Mouse (Mus musculus) liver, adult 2 months (tissue): Measurements from ENCODE around the gene Gm16485. TPM values are rescaled to one million over a fixed set of nuclear protein-coding genes. Genes with fewer than 3 reads are reported as not detected.

ENCODE experiments used
- DNase-seq: peaks from one replicate; pipeline ENCODE4 v3.0.0-alpha.2; 2011; ENCODE audit warnings: low read depth, low spot score; ENCODE audit errors: extremely low read depth
- H3K27ac ChIP-seq: fragments of 200-500 bp; replicated peaks from 2 replicates; pipeline ENCODE4 v1.5.1; 2012; ENCODE audit warnings: low read depth, mild to moderate bottlenecking, control low read depth, inconsistent platforms, low read length; ENCODE audit not compliant: insufficient read depth
- H3K27me3 ChIP-seq: fragments of 200-500 bp; 2 replicates; pipeline ENCODE4 v1.6.1; 2012; ENCODE audit warnings: mild to moderate bottlenecking, moderate library complexity, low read length, inconsistent platforms; ENCODE audit not compliant: control insufficient read depth, insufficient read depth
- H3K36me3 ChIP-seq: fragments of 200-500 bp; 2 replicates; pipeline ENCODE4 v1.6.1; 2012; ENCODE audit warnings: low read length, inconsistent platforms; ENCODE audit not compliant: control insufficient read depth, insufficient read depth
- H3K4me1 ChIP-seq: fragments of 200-500 bp; 2 replicates; pipeline ENCODE4 v1.6.1; 2011; ENCODE audit warnings: low read length; ENCODE audit not compliant: control insufficient read depth, insufficient read depth
- H3K4me3 ChIP-seq: fragments of 200-500 bp; 2 replicates; pipeline ENCODE4 v1.5.1; 2011; ENCODE audit warnings: low read depth, mild to moderate bottlenecking, control low read depth, low read length, moderate library complexity; ENCODE audit not compliant: insufficient read depth
- H3K79me2 ChIP-seq: fragments of 200-500 bp; 2 replicates; pipeline ENCODE4 v1.6.1; 2012; ENCODE audit warnings: inconsistent platforms, mild to moderate bottlenecking, low read length, moderate library complexity; ENCODE audit not compliant: control insufficient read depth, insufficient read depth
- H3K9ac ChIP-seq: fragments of 200-500 bp; 2 replicates; pipeline ENCODE4 v1.6.1; 2012; ENCODE audit warnings: low read depth, mild to moderate bottlenecking, control low read depth, inconsistent platforms, low read length
- CTCF ChIP-seq: fragments of 200-500 bp; IDR thresholded peaks from 2 replicates; pipeline ENCODE4 v1.5.1; 2011; ENCODE audit warnings: low read depth, low read length, control low read depth
- POLR2A ChIP-seq: fragments of 200-500 bp; IDR thresholded peaks from 2 replicates; pipeline ENCODE4 v1.6.1; 2011; ENCODE audit warnings: low read length, control low read depth; ENCODE audit not compliant: insufficient read depth; ENCODE audit errors: extremely low read depth
- WGBS: fragments of 180-500 bp; shearing (Covaris S2); methylation state at CpG from one replicate; pipeline ENCODE4 v1.1.7; 2018; 5-methylcytosine and 5-hydroxymethylcytosine counted together
- polyA plus RNA-seq: library from polyadenylated mRNA; depleted of rRNA; stranded (reverse); fragments of >200 nt; gene quantifications from 2 replicates; pipeline ENCODE4 v1.2.3, GENCODE M21; 2012; rRNA removed
- total RNA-seq: library from RNA; depleted of rRNA; stranded (reverse); fragments of >200 nt; gene quantifications from 2 replicates; pipeline ENCODE4 v1.2.3, GENCODE M21; 2014; rRNA removed

Gm16485 gene
- total and polyA plus RNA-seq, 2 experiments, result not detected

DNA sequence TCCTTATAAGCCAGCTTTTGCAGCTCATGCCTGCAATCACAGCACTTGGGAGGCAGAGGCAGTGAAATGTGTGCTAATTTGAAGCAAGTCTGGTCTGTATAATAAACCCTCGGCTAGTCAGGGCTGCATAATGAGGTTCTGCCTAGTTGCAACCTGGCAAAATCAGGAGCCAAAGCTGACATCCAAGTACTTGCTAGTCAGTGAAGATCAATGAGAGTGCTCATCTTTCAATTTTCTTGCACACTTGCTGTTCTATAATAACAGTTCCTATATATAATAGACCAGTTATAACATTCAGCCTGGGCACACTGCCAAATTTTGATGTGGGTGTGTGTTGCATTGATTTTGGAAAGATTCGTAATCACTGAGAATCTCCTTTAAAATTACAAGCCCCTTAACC is 6.2 kb downstream of the Gm16485 start:
- H3K4me1 ChIP-seq, result no peaks in the 10 kb centered on the region
- no peaks in the 10 kb centered on the region for H3K36me3 ChIP-seq
- no peaks in the 10 kb centered on the region for H3K27me3 ChIP-seq
- no peaks in the 10 kb centered on the region for H3K79me2 ChIP-seq
- no peak overlapping the region for H3K9ac ChIP-seq
- no peak overlapping the region for H3K27ac ChIP-seq
- H3K4me3 ChIP-seq, result no peak overlapping the region
- WGBS, result 58% methylated on average over 2 of the region's 2 CpGs
- DNase-seq, result no peak
- TF ChIP-seq CTCF (no peak), POLR2A (no peak)

DNA sequence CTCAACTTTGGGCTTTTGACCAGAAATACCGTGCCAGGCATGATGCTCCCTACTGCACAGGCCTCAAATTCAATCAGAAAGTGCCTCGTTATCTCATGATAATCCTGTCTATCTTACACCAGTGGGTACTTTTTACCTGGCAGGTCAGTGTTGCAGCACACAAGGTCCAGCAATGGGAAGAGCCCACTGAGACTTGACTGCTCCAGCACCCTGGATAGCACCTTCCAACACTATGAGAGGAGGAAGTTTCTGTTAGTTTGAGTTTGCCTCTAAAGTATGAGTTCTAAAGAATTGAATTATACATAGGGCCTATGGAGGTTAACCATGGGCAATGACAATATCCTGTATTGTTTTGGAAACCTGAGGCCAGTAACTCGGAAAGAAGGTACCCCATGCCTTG is 10.7 kb downstream of the Gm16485 start:
- no peak for DNase-seq
- no peak overlapping the region for H3K9ac ChIP-seq
- 78% methylated on average over 3 of the region's 3 CpGs for WGBS
- no peaks in the 10 kb centered on the region for H3K79me2 ChIP-seq
- no peaks in the 10 kb centered on the region for H3K4me1 ChIP-seq
- H3K36me3 ChIP-seq, result no peaks in the 10 kb centered on the region
- H3K27ac ChIP-seq, result no peak overlapping the region
- TF ChIP-seq POLR2A, result no peak
- TF ChIP-seq CTCF, result no peak
- H3K4me3 ChIP-seq, result no peak overlapping the region
- H3K27me3 ChIP-seq, result no peaks in the 10 kb centered on the region

DNA sequence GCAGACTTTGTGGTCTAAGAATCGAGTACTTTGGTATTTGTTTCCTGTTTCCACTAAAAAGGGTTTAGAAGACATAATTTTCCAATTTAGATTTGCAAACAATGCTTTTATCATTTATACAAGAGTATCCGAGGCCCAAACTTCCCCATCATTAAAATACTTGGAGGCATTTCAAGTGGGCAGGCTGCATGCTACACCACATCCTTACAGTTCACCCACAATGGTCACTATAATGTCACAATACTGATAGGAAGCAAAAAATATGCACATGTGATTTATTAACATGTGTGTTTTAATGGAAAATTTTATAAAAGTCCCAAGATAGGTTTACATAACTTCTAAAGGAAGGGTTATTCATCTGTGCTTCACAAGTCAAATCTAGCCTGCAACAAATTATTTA is 24.9 kb downstream of the Gm16485 start:
- TF ChIP-seq POLR2A (no peak), CTCF (no peak)
- Histone ChIP-seq H3K9ac (no peak overlapping the region), H3K4me3 (no peak overlapping the region), H3K36me3 (peaks cover 67% of the 10 kb centered on the region), H3K4me1 (no peaks in the 10 kb centered on the region), H3K79me2 (no peaks in the 10 kb centered on the region), H3K27ac (no peak overlapping the region), H3K27me3 (no peaks in the 10 kb centered on the region)
- 73% methylated on average over 2 of the region's 2 CpGs for WGBS
- DNase-seq, result no peak

DNA sequence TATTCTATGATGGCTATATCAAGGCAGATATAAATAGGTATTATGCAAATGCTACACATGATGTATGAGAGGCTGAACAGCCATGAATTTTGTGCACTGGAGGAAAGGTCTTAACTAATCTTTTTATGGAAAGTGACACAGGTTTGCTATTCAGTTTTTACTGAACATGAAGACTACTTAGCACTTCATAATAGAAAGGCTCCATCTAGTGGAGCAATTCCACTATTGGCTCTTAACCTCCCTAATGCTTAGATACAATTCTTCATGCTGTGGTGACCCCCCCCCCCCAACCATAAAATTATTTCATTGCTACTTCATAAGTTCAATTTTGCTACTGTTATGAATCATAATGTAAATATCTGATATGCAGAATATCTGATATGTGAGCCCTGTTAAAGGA is 29.6 kb downstream of the Gm16485 start:
- peaks cover 65% of the 10 kb centered on the region for H3K36me3 ChIP-seq
- no peak overlapping the region for H3K27ac ChIP-seq
- TF ChIP-seq CTCF (no peak), POLR2A (no peak)
- H3K79me2 ChIP-seq, result no peaks in the 10 kb centered on the region
- H3K9ac ChIP-seq, result no peak overlapping the region
- peak; percentile 15 for DNase-seq
- no peak overlapping the region for H3K4me3 ChIP-seq
- H3K4me1 ChIP-seq, result no peaks in the 10 kb centered on the region
- no peaks in the 10 kb centered on the region for H3K27me3 ChIP-seq

DNA sequence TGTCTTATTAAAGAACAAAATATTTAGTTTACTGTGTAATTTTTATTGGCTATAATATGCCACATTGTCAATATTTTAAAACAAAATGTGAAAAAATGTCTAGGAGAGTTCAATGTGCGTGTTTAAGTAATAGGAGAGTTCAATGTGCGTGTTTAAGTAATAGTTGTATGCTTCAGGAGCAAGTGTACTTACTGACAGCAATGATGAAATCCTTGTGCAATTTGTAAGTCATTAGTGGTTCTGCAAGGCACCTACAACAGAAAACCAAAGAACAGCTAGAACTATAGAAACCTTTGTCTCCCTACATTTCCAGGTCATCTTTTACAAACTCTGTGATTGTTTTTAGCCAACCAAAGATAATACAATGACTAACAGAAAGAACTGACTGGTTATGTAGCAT is 43.5 kb downstream of the Gm16485 start:
- Histone ChIP-seq H3K9ac (no peak overlapping the region), H3K4me3 (no peak overlapping the region), H3K27ac (no peak overlapping the region), H3K36me3 (peaks cover 61% of the 10 kb centered on the region), H3K27me3 (no peaks in the 10 kb centered on the region), H3K4me1 (no peaks in the 10 kb centered on the region), H3K79me2 (no peaks in the 10 kb centered on the region)
- TF ChIP-seq POLR2A (no peak), CTCF (no peak)
- WGBS, result 91% methylated on average over 2 of the region's 2 CpGs
- no peak for DNase-seq

Other genes starting within 250 kb of the Gm16485 start
- gene Pgr, start 72.0 kb upstream of the Gm16485 start, total RNA-seq, result not detected in 2 replicates
- gene Pgr, start 72.0 kb upstream of the Gm16485 start, polyA plus RNA-seq, result not detected in 2 replicates